Mouse (Mus musculus): ENCODE data around the gene Ipo13. TPM values are rescaled to one million over a fixed set of nuclear protein-coding genes. Genes with fewer than 3 reads are reported as not detected.

Gene Ipo13
- total and polyA plus RNA-seq, 3 experiments: 7.4 to 46.5 (median 22.0) TPM

DNA sequence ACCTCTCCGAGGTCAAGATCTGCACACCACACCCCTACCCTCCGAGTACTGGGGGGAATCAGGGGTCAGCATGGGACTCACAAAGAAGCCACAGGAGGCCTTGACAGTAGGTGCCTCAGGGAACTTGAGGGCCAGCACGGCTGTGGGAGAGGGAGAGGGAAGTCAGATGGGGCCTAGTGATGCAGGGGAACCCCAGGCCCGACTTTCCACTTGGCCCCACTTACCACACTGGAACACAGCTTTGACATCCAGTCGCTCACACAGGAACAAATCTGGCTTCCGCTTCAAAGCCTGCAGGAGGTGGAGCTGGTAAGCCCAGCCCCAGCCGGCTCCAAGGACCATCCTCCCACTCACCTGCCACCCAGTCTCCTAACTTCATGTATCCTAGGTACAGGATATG lies 19.5 kb downstream of the Ipo13 start:
- no peak overlapping the region for H3K4me2 ChIP-seq (ENCODE audit: insufficient read depth, low read depth, poor library complexity, severe bottlenecking)
- no peak for TF ChIP-seq SMC3 (IDR thresholded peaks at IDR 0.05; ENCODE audit: low read depth, low read length)
- TF ChIP-seq TBP (conservative IDR thresholded peaks at IDR 0.05; ENCODE audit: low read depth, low read length): no peak
- TF ChIP-seq MAX (IDR thresholded peaks at IDR 0.05; ENCODE audit: low read length): no peak
- no peak for TF ChIP-seq HCFC1 (IDR thresholded peaks at IDR 0.05; ENCODE audit: low read depth, low read length)
- TF ChIP-seq TCF12 (IDR thresholded peaks at IDR 0.05; ENCODE audit: low read depth, low read length): no peak
- TF ChIP-seq JUND (conservative IDR thresholded peaks at IDR 0.05; ENCODE audit: low read depth, low read length): no peak
- no peak for TF ChIP-seq MAFK (IDR thresholded peaks at IDR 0.05; ENCODE audit: insufficient replicate concordance, low read length)
- H3K27me3 ChIP-seq (replicated peaks): no peaks in the 10 kb centered on the region
- no peak overlapping the region for H3K27ac ChIP-seq (ENCODE audit: insufficient read depth, low read depth)
- in situ Hi-C loops (cut with MboI; ENCODE audit: low pct_ligation_motif_present, low pct_unique_long_range_greater_than_20kb, low sequenced_read_pairs) (no loop called here), dilution Hi-C loops (cut with MboI; ENCODE audit: extremely low pct_ligation_motif_present, extremely low pct_unique_long_range_greater_than_20kb, low sequenced_read_pairs) (no loop called here)
- H3K4me1 ChIP-seq (ENCODE audit: control insufficient read depth in 1 of 2, insufficient read depth in 2 of 2): peaks cover 5 to 22% of the 10 kb centered on the region in 2 experiments
- H3K79me2 ChIP-seq (replicated peaks; ENCODE audit: control insufficient read depth, extremely low read depth, insufficient read depth, poor library complexity, severe bottlenecking): peaks cover 7% of the 10 kb centered on the region; the same call in 1 of the 2 replicates
- H3K9me3 ChIP-seq (replicated peaks; ENCODE audit: low read length): no peaks in the 10 kb centered on the region
- H3K4me3 ChIP-seq (replicated peaks in 1 of 3; ENCODE audit: low read depth in 2 of 3, low read length in 2 of 3, poor library complexity in 1 of 3): no peak overlapping the region
- H3K9ac ChIP-seq (ENCODE audit: insufficient read depth, low read depth): no peak overlapping the region
- no peak for DNase-seq (ENCODE audit: extremely low read depth)
- H3K36me3 ChIP-seq (replicated peaks in 1 of 2; ENCODE audit: control insufficient read depth in 1 of 2, insufficient read depth in 1 of 2, low read length in 1 of 2): peaks cover 51 to 77% of the 10 kb centered on the region in 2 experiments

DNA sequence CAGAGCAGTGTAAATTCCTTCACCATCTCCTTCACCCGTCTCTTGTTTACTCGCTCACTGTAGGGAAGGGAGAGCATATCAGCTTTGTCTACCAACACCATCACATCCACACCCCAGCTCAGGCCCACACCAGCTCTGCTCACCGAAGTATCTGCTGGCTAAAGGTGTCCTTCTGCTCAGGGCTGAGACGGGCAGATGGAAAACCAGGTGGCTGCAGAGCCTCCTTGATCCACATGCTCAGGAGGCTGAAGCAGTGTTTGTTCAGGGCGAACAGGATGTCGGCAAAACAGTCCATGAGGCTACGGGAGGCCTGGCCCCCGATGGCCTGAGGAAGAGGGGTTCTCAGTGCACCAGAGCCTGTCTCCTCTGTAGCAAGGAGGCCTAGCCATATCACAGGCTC lies 20.2 kb downstream of the Ipo13 start:
- no peak overlapping the region for H3K4me3 ChIP-seq (replicated peaks in 1 of 3; ENCODE audit: low read depth in 2 of 3, low read length in 2 of 3, poor library complexity in 1 of 3)
- no peak overlapping the region for H3K4me2 ChIP-seq (ENCODE audit: insufficient read depth, low read depth, poor library complexity, severe bottlenecking)
- in situ Hi-C loops (cut with MboI; ENCODE audit: low pct_ligation_motif_present, low pct_unique_long_range_greater_than_20kb, low sequenced_read_pairs) (no loop called here), dilution Hi-C loops (cut with MboI; ENCODE audit: extremely low pct_ligation_motif_present, extremely low pct_unique_long_range_greater_than_20kb, low sequenced_read_pairs) (no loop called here)
- no peaks in the 10 kb centered on the region for H3K27me3 ChIP-seq (replicated peaks)
- no peak overlapping the region for H3K9ac ChIP-seq (ENCODE audit: insufficient read depth, low read depth)
- TF ChIP-seq USF2 (conservative IDR thresholded peaks at IDR 0.05; ENCODE audit: low read depth, low read length): no peak
- no peak for TF ChIP-seq NRF1 (IDR thresholded peaks at IDR 0.05; ENCODE audit: low read depth, low read length)
- TF ChIP-seq SMC3 (IDR thresholded peaks at IDR 0.05; ENCODE audit: low read depth, low read length): no peak
- TF ChIP-seq TCF12 (IDR thresholded peaks at IDR 0.05; ENCODE audit: low read depth, low read length): no peak
- TF ChIP-seq JUND (conservative IDR thresholded peaks at IDR 0.05; ENCODE audit: low read depth, low read length): no peak
- no peak for TF ChIP-seq GABPA (IDR thresholded peaks at IDR 0.05; ENCODE audit: insufficient replicate concordance, low read depth, low read length)
- no peak for TF ChIP-seq ZMIZ1 (IDR thresholded peaks at IDR 0.05; ENCODE audit: low read depth, low read length)
- TF ChIP-seq EP300 (IDR thresholded peaks at IDR 0.05; ENCODE audit: low read length): no peak
- TF ChIP-seq MXI1 (IDR thresholded peaks at IDR 0.05; ENCODE audit: low read depth, low read length): no peak
- no peak for TF ChIP-seq SIN3A (IDR thresholded peaks at IDR 0.05; ENCODE audit: low read length)
- TF ChIP-seq MYC (IDR thresholded peaks at IDR 0.05; ENCODE audit: low read depth, low read length): no peak
- peaks cover 5 to 24% of the 10 kb centered on the region in 2 experiments for H3K4me1 ChIP-seq (ENCODE audit: control insufficient read depth in 1 of 2, insufficient read depth in 2 of 2)
- H3K27ac ChIP-seq (ENCODE audit: insufficient read depth, low read depth): no peak overlapping the region
- no peak for DNase-seq (ENCODE audit: extremely low read depth)
- H3K9me3 ChIP-seq (replicated peaks; ENCODE audit: low read length): no peaks in the 10 kb centered on the region
- peaks cover 51 to 77% of the 10 kb centered on the region in 2 experiments for H3K36me3 ChIP-seq (replicated peaks in 1 of 2; ENCODE audit: control insufficient read depth in 1 of 2, insufficient read depth in 1 of 2, low read length in 1 of 2)
- peaks cover 7% of the 10 kb centered on the region; the same call in 1 of the 2 replicates for H3K79me2 ChIP-seq (replicated peaks; ENCODE audit: control insufficient read depth, extremely low read depth, insufficient read depth, poor library complexity, severe bottlenecking)
